Mouse (Mus musculus) mesoderm, embryonic 11.5 days (tissue): ENCODE results near the gene Slc7a8.
A peak's percentile ranks its signal among the peaks of the same experiment; 100 is the strongest.

Experiments
- DNase-seq: peaks from one replicate; pipeline ENCODE4 v3.0.0-alpha.2; 2012; ENCODE audit warnings: low read depth, low spot score

Slc7a8 gene

DNA sequence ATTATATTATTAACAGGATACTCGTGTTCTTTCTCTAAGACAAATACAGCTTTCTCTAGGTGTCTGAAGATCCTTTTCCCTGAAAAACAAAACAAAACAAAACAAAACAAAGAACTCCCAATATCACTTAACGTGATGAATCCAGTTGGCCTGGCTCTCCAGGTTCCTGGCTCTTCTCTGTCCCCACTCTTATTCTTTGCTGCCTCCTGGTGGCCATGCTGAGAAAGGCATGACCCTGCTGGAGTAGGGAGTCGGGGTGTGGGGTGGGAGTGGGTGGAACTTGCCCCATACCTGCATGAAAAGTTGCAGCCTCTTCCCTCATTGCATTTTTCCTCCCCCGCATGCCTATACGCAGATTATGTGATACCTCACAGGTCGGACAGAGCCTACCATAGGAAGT is 80.4 kb downstream of the Slc7a8 start:
- peak; percentile 82 for DNase-seq

DNA sequence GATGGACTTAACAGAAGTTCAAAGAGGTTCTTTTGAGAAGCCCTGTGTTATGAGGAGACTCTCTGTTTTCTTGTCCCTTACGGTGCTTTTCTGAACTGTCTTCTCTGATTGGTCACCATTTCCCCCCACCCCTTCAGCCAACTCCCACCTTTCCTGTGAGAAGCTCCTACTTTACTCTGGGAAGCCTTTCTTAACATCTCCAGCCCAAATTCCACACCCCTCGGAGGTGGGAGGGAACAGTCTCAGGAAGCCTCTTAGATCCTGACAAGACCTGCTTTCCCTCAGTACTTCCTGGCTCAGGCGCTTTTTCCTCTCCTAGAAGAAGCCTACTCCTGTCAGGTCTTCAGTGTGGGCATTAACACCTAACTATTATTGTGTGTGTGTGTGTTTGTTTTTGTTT is 82.2 kb downstream of the Slc7a8 start:
- DNase-seq, result no peak

DNA sequence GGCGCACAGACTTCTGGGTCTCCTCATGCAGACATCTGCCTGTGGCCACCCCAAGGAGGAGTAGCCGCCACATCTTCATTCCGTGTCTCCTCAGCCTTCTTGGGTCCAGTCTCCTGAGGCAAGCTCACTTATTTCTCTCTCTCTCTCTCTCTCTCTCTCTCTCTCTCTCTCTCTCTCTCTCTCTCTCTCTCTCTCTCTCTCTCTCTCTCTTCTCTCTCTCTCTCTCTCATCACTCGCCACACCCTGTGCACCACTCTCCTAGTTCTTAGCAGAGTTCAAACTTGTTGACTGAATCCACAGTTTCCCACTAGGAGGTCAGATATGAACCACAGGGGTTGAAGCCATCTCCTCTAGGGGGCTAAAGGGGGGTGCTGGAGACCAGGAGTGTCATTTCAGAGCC is 83.0 kb downstream of the Slc7a8 start, which contains the start of gene Gm29776:
Gene Gm29776 (minus strand): TSS at position 101 of the 400 bp plus-strand sequence.
- DNase-seq, result no peak

DNA sequence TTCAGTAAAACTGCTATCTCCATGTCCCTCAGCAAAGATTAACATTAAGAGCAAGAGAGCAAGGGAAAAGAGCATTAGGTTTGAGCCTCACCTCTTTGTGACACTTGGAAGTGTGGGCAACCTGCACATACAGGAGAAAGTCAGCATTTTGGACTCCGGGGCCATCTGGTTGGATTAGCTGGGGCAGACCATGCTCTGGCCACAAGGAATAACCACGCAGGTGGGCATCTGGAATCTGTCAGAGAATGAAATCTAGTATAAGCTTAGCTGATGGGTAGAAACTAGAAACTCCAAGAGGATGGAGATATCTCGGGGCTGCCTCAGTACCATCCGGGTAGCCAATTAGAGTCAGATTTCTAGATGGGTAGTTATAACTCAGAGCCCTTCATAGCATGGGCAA is 85.0 kb downstream of the Slc7a8 start:
- DNase-seq, result no peak

DNA sequence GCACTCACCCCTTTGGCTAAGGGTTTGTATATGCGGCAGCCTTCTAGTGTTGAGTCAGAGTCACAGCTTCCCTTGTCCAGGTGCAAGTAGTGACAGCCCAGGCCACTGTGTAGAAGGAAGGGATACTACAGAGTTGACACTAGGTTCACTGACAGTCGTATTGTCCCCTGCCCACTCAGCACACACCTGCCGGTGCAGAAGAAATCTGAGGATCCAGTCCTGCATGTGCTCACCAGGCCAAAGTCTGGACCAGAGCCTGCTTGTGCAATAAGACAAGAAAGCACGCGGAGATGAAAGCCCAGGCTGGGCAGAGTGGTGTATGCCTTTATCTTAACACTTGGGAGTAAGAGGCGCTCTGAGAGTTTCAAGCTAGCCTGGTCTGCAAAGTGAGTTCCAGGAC is 86.7 kb downstream of the Slc7a8 start:
- DNase-seq, result no peak

DNA sequence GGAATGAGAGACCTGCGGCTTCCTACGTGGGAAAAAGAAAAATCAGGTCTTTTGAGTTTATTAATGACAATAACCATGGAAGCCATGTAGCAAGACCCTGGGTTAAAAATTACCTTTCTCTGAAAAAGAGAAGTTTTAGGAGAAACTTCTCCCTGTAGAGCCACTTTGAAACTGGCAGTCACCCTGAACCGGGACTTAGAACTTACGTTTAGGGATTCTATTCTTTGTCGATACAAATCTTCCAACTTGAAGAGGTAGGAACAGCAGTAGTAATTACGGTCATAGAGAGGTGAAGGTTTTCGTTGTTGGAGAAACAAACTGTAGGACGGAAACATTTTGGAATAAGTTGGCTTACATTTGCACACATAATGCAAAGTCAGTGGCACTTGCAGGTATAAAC is 94.5 kb downstream of the Slc7a8 start:
- no peak for DNase-seq

DNA sequence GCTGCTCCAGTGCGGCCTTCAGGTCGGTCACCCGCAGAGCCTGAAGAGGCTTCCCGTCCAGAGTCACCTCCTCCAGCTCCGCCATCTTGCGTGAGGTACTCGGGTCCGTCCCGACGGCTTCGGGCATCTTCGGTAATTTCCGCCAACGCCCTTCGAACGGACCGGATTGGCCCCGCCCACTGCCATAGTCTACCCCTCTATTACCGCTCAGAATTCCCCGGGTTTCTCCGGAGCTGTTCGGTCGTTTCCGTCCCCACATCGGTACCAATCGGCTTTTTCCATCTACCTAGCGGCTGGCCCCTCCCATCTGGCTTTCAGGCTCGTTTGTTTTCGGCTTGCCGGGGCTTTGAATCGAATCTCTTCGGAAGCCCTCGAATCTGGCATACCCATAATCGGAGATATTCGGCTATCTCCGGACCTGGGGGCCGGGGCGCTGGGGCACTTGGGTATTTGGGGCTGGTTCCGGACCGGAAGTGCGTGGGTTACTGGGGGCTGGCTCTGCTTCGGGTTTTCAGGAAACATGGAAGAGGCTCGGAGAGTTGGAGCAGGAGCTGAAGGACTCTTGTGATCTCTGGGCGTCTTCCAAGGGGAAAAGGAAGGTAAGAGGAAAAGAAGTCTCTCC is 95.1 kb downstream of the Slc7a8 start, which contains the start of gene Acin1:
Gene Acin1 (minus strand): TSS at position 410 of the 622 bp plus-strand sequence.
- peak; percentile 99 for DNase-seq

DNA sequence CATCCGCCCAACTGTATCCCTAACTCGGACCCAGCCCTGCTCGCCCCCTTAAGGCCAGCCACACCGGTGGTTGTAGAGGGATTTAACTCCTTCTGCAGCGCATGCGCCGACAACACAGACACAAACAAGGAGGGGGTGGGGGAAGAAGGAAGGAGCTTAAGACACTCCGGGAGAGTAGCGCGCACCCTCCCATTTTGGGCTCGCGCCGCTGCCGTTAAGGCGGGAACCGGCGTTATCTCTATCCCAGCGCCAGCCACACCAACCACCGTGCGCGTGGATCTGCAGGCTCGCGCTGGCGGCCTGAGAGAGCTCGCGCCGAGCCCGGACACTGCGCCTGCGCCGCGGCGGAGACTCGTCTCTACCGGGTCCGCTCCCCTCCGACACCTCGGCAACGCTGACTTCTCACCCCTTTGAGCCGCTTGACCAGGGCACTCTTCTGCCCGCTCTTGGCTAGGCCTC is 95.7 kb downstream of the Slc7a8 start, which contains the start of gene 1700123O20Rik:
Gene 1700123O20Rik (plus strand): TSS at position 154 of the 459 bp plus-strand sequence.
- DNase-seq, result peak; percentile 94

DNA sequence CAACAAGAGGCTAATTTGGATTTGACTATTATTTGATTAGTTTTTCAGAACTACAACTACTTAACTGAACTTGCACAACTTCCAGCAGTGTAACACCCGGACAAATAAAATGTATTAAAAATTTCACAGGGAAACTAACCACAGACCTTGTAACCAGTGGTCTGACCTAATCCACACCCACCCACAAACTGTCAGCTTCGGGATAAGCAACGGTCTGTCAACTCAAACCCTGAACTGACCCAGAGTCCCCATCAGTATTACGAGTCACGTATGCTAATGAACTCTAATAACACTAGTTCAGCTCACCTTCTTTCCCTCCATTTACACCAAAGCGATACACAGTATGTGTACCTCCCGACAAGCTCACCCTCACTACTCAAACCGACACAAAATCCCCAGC is 96.3 kb downstream of the Slc7a8 start:
- no peak for DNase-seq

DNA sequence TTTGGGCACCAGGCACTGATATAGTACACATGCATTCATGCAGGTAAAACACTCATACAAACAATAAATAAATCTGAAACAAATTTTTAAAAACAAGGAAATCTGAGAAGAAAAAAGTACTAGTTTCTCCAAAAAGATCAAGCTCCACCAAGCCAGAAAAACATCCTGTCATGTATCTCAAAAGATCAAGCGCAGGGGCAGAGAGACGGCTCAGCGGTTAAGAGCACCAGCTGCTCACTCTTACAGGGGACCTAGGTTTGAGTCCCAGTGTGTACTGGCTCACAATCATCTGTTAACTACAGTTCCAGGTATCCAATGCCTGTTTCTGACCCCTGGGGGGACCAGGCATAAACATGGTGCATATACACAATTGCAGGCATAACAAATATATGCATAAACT is 99.3 kb downstream of the Slc7a8 start:
- DNase-seq, result no peak

DNA sequence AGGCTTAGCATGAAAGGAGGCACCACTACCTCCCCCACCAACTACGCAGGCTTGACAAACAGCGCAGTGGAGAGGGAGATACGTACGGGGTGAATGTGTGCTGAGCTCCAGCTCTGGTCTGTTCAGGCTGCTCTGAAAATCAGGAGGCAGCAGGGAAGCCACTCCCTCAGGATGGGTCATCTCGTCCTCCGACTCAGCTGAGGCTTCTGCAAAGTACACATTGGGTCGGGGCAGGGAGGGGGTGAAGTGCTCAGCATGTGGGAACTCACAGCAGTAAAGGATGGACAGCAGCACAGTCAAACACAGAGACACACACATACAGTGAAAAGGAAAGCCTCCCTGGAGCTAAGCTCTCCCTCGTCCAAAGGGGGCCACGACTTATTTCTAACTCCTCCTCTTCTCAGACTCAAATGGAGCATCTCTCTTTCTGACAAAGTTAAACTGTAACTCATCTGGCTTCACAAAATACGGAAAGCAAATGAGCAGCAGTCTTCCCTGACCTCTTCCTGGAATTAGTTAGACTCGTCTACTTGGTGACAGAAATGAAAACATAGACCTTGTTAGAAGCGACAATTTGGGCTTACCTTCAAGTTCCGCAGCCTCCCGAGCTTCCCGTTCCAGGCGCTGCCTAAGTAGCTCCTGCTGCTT is 103.0 kb downstream of the Slc7a8 start:
- no peak for DNase-seq

DNA sequence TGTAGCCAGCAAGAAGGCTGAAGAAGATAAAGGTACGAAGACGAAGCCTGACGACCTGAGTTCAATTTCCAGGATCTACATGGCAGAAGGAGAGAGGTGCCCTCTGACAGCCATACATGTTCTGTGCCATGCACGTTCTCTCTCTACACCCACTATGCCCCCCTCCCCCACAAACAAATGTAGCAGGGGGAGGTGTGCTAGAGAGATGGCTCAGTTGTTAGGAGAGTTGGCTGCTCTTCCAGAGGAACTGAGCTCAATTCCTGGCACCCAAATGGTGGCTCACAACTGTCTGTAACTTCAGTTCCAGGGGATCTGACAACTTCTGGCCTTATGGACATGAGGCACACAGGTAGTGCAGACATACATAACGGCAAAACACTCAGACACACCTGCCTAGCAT is 105.5 kb downstream of the Slc7a8 start:
- DNase-seq, result no peak

DNA sequence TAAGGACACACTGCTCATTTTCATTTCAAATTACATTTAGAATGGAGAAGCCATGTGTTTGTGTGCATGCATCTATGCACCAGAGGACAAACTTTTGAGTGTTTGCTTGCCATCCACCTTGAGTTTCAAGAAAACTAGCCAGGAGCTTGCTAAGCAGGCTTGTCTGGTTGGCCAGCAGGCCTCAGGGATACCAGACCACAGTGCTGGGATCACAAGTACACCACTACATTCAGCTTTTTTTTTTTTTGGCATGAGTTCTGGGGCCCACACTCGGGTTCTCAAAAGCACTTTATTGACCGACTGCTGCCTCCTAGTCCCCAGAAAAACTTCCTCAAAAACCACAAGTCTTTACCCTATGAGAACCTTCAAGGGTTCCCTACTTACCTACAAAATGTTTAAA is 107.4 kb downstream of the Slc7a8 start:
- no peak for DNase-seq
